ENCODE assay signal across 13 mouse cellular contexts in the genomic region with DNA sequence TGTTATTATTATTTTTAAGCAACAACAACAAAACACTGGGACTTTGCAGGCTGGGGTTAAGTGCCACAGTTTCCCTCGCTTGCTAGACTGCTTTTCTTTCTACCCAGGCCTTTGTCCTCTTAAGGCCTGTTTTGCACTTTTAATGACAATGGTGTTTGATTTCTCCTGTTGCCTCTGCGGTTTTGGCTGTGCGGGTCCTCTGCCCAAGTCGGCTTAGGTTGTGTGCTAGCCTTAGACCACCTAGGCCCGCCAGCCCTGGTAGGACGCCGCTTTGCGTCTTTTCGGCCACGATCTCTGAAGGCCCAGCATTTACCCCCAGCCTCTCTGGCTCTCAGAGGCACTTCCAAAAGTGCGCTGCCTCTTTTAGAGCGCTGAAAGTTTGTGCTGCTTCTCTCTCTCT. TPM values are rescaled to one million over a fixed set of nuclear protein-coding genes. Genes with fewer than 3 reads are reported as not detected.
DNase-seq lines count a peak whose midpoint lies in the region; ATAC-seq and TF ChIP-seq lines count a peak whose summit lies in the region.
"Had no signal": no experiment of that assay in that cellular context is flagged by ENCODE, and none has a peak within 500 bp of the region (broad histone marks: within the 10 kb centered on the region; RNA-seq: fewer than 3 reads in every experiment).

No protein-coding gene starts in this region.

- no peak for DNase-seq in heart, adult 2 months
- DNase-seq in testis, postnatal 10 days (ENCODE audit: low spot score), result peak; percentile 39
- no peak for DNase-seq in testis, postnatal 14 days (ENCODE audit: low spot score)
- DNase-seq in splenic B cell, adult 2 months (ENCODE audit: low read depth, low spot score), result peak; percentile 22
- no peak for DNase-seq in ovary, adult 18-20 months (ENCODE audit: low spot score)
- DNase-seq in cerebellum, adult 2 months, result no peak
- DNase-seq: adrenal gland, postnatal 10 days; cerebellum, adult 18-20 months; thymus, adult 18-20 months had no signal

- ATAC-seq in heart, embryonic 12.5 days (ENCODE audit: insufficient number of reproducible peaks, low FRiP score), result no peak
- no peak for ATAC-seq in forebrain, embryonic 13.5 days

- H3K79me2 ChIP-seq in heart, adult 2 months (replicated peaks; ENCODE audit: control insufficient read depth, insufficient read depth, low read length), result no peaks in the 10 kb centered on the region

- H3K9me3 ChIP-seq in heart, embryonic 12.5 days (replicated peaks), result no peaks in the 10 kb centered on the region; the same call in 1 of the 2 replicates
- H3K9me3 ChIP-seq in forebrain, embryonic 13.5 days (replicated peaks), result no peaks in the 10 kb centered on the region
- H3K9me3 ChIP-seq: neural tube, embryonic 13.5 days had no signal

- H3K4me3 ChIP-seq in heart, embryonic 12.5 days, result peak overlapping the region; percentile 3; the same call in 1 of the 2 replicates
- H3K4me3 ChIP-seq in heart, adult 2 months, result no peak overlapping the region
- H3K4me3 ChIP-seq in forebrain, embryonic 13.5 days, result no peak overlapping the region; the same call in 1 of the 2 replicates
- no peak overlapping the region for H3K4me3 ChIP-seq in cerebellum, adult 2 months (replicated peaks; ENCODE audit: insufficient read depth, low read depth, low read length)
- H3K4me3 ChIP-seq: neural tube, embryonic 13.5 days had no signal

- no peak overlapping the region for H3K9ac ChIP-seq in heart, embryonic 12.5 days
- no peak overlapping the region for H3K9ac ChIP-seq in heart, adult 2 months (ENCODE audit: low read depth, low read length)
- H3K9ac ChIP-seq in forebrain, embryonic 13.5 days, result no peak overlapping the region
- H3K9ac ChIP-seq: lung, embryonic 14.5 days; neural tube, embryonic 13.5 days had no signal

- H3K4me2 ChIP-seq in heart, embryonic 12.5 days, result no peak overlapping the region
- peak overlapping the region; percentile 17; the same call in 1 of the 2 replicates for H3K4me2 ChIP-seq in forebrain, embryonic 13.5 days
- H3K4me2 ChIP-seq: lung, embryonic 14.5 days; neural tube, embryonic 13.5 days had no signal

- peaks cover 33% of the 10 kb centered on the region for H3K4me1 ChIP-seq in heart, embryonic 12.5 days (replicated peaks)
- H3K4me1 ChIP-seq in heart, adult 2 months (ENCODE audit: control insufficient read depth, insufficient read depth, low read length), result peaks cover under 1% of the 10 kb centered on the region
- peaks cover 33% of the 10 kb centered on the region for H3K4me1 ChIP-seq in forebrain, embryonic 13.5 days
- H3K4me1 ChIP-seq in cerebellum, adult 2 months (ENCODE audit: control insufficient read depth, insufficient read depth, low read length), result peaks cover 4% of the 10 kb centered on the region; the same call in 1 of the 2 replicates

- TF ChIP-seq POLR2A in heart, adult 2 months (IDR thresholded peaks at IDR 0.05; ENCODE audit: insufficient read depth, low read depth, low read length), result no peak
- TF ChIP-seq POLR2A in cerebellum, adult 2 months (IDR thresholded peaks at IDR 0.05; ENCODE audit: borderline replicate concordance, insufficient read depth, low read length), result no peak

- WGBS in heart, embryonic 12.5 days, result 4% methylated on average over 12 of the region's 12 CpGs
- WGBS in heart, adult 2 months, result 18% methylated on average over 12 of the region's 12 CpGs
- 5% methylated on average over 12 of the region's 12 CpGs for WGBS in forebrain, embryonic 13.5 days
- 27% methylated on average over 12 of the region's 12 CpGs for whole genome bisulfite sequencing in cerebellum, adult 2 months

- intact Hi-C loops in heart, adult 2 months (cut with DNase I), result loop anchor here (5.0 to 10.0 kb wide), 2 partner anchors 232 to 1571 kb away; partner anchors contain the start of gene Plcl1

- no peak for TF ChIP-seq EP300 in heart, adult 2 months (IDR thresholded peaks at IDR 0.05; ENCODE audit: insufficient read depth, low read depth, low read length)

- no peak for TF ChIP-seq CTCF in heart, adult 2 months (IDR thresholded peaks at IDR 0.05)
- TF ChIP-seq CTCF in cerebellum, adult 2 months (IDR thresholded peaks at IDR 0.05; ENCODE audit: borderline replicate concordance, insufficient read depth, low read depth, low read length), result no peak

- no peaks in the 10 kb centered on the region for H3K36me3 ChIP-seq in heart, embryonic 12.5 days
- no peaks in the 10 kb centered on the region for H3K36me3 ChIP-seq in heart, adult 2 months (ENCODE audit: control insufficient read depth, insufficient read depth, low read length)
- no peaks in the 10 kb centered on the region for H3K36me3 ChIP-seq in forebrain, embryonic 13.5 days (ENCODE audit: poor library complexity, severe bottlenecking)
- H3K36me3 ChIP-seq in splenic B cell, adult 2 months (ENCODE audit: control insufficient read depth, insufficient read depth, low read length, poor library complexity, severe bottlenecking), result no peaks in the 10 kb centered on the region
- H3K36me3 ChIP-seq: neural tube, embryonic 13.5 days had no signal

- H3K27me3 ChIP-seq in heart, embryonic 12.5 days (replicated peaks), result peaks cover 57% of the 10 kb centered on the region
- H3K27me3 ChIP-seq in heart, adult 2 months (ENCODE audit: control insufficient read depth, insufficient read depth, low read length), result peaks cover 24% of the 10 kb centered on the region
- peaks cover 55% of the 10 kb centered on the region for H3K27me3 ChIP-seq in forebrain, embryonic 13.5 days
- H3K27me3 ChIP-seq in splenic B cell, adult 2 months (ENCODE audit: control insufficient read depth, insufficient read depth, low read length, poor library complexity, severe bottlenecking), result peaks cover 3% of the 10 kb centered on the region; the same call in 1 of the 2 replicates
- H3K27me3 ChIP-seq in cerebellum, adult 2 months (ENCODE audit: control insufficient read depth, insufficient read depth, low read length), result peaks cover 7% of the 10 kb centered on the region; the same call in 1 of the 2 replicates

- no peak overlapping the region for H3K27ac ChIP-seq in heart, embryonic 12.5 days (ENCODE audit: poor library complexity, severe bottlenecking)
- no peak overlapping the region for H3K27ac ChIP-seq in heart, adult 2 months
- no peak overlapping the region for H3K27ac ChIP-seq in forebrain, embryonic 13.5 days
- no peak overlapping the region for H3K27ac ChIP-seq in cerebellum, adult 2 months (ENCODE audit: insufficient read depth, low read length)
- H3K27ac ChIP-seq: neural tube, embryonic 13.5 days had no signal

RNA-seq across cellular contexts. Expression of gene Satb2, which starts 2.9 kb away (rescaled TPM):
- 0.10 and 0.22 TPM in 2 replicates for polyA plus RNA-seq in heart, embryonic 12.5 days (2016; fragmentation: Nextera tagmentation; extraction: Ambion mirVana)
- total RNA-seq in heart, adult 2 months (2021), result under 1 TPM; 0.25 to 0.39 TPM
- polyA plus RNA-seq in heart, adult 2 months (2012; rRNA removed), result 0.14 and 0.18 TPM in 2 replicates
- 5.5 and 10.2 TPM in 2 replicates for polyA plus RNA-seq in forebrain, embryonic 13.5 days (2015; fragmentation: Nextera tagmentation; extraction: Ambion mirVana)
- polyA plus RNA-seq in cerebellum, adult 2 months (2012; rRNA removed), result 0.29 and 0.40 TPM in 2 replicates

Comparison
In these comparisons a context has a peak if more than half of its experiments do, and no peak if none do; other contexts are left out.
1. DNase-seq: peak in testis, postnatal 10 days (single experiment) and splenic B cell, adult 2 months (single experiment); none in heart, adult 2 months (0 of 2), testis, postnatal 14 days (single experiment), ovary, adult 18-20 months (single experiment) and cerebellum, adult 2 months (0 of 2).